Mouse (Mus musculus) left cerebral cortex, postnatal 10 days (tissue): ENCODE results near the gene Wdr70. TPM values are rescaled to one million over a fixed set of nuclear protein-coding genes. Genes with fewer than 3 reads are reported as not detected.

Experiments used
- DNase-seq, 2 experiments: peaks; one replicate each; pipeline ENCODE4 v3.0.0; 2021 to 2022; ENCODE audit warnings: low spot score in 2 of 2, mixed read lengths in 1 of 2; ENCODE audit errors: extremely low spot score in 1 of 2
- intact Hi-C: fragments of 180-260 bp; cut with DNase I; formaldehyde crosslinking; loops from one replicate; pipeline ENCODE4 v1.15.1; 2025
- total RNA-seq, 2 experiments: library from RNA; stranded (reverse); gene quantifications; 2 replicates each; pipeline ENCODE4 v1.2.3; 2021

Gene Wdr70
- total RNA-seq, 2 experiments from 2014 or later = 34.2 to 35.7 TPM

DNA sequence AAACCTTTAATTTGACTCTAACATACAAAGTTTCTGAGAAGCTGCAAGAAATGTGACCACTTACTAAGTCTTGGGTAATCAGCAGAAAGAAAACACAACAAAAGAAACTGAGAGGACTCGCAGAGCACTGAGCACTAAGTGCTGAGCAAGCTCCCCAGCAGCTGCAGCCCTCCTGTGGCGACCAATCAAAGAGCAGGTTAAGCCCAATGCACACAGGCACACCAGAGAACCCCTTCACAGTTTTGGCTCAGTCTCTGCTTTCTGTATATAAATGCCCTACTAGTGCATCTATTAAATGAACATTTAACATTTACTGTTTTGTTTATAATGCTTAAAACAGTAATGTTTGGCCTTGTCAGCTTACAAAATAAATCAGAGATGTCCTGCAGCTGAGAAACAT, 137.5 kb downstream of the Wdr70 start:
- DNase-seq = no peak
- intact Hi-C loops = no loop called here

DNA sequence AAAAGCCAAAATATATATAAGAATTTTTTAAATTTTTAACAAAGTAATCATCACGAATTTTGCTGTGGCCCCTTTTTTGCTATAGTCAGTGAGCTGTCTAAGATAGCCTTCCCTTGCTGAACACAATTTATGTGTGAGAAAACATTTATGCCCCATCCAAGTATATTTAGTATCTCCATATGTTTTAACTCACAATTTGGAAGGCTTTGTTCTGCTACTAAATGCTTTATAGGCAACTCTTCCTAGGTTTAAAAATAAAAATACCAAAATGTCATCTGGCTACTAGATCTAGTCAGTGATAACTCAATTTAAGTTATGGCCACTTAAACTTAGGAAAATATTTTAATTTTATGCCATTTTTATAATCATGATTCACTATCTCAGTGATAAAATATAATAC, 142.1 kb downstream of the Wdr70 start:
- intact Hi-C loops = no loop called here
- DNase-seq = no peak

DNA sequence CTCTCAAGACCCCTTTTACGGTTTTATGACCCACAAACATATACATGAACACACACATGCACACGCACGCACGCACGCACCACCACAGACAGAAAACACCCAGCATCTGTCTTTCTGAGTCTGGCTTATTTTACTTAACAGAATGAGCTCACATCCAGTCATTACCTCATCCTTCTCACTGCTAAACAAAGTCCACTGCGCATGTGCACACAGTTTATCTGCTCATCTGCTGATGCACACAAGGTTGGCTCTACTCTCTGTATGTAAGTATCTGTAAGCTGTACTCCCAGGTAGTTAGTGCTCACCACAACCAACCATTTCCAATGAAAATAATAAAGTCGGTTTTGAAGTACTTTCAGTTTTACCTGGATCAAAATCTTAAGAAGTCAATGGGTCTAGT, 148.4 kb downstream of the Wdr70 start:
- intact Hi-C loops = no loop called here
- DNase-seq = no peak

DNA sequence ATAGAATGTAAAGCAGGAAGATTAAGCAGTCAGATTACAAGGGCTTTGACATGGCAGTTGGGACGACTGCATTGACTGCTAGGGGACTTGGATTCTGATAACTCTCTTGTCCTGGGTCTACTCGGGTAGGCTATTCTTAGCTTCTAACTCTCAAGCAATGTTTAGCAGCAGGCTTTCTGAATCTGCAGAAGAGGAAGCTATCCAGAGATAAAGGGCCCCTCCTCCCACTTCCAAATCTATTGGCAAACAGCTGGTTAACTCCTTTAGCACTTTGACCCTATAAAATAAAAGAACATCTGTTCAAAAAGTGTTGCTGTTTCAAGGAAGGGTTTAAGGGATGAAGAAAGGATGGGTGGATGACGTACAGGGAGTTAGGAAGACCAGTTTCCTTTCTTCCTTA, 157.3 kb downstream of the Wdr70 start:
- intact Hi-C loops = no loop called here
- DNase-seq = no peak

DNA sequence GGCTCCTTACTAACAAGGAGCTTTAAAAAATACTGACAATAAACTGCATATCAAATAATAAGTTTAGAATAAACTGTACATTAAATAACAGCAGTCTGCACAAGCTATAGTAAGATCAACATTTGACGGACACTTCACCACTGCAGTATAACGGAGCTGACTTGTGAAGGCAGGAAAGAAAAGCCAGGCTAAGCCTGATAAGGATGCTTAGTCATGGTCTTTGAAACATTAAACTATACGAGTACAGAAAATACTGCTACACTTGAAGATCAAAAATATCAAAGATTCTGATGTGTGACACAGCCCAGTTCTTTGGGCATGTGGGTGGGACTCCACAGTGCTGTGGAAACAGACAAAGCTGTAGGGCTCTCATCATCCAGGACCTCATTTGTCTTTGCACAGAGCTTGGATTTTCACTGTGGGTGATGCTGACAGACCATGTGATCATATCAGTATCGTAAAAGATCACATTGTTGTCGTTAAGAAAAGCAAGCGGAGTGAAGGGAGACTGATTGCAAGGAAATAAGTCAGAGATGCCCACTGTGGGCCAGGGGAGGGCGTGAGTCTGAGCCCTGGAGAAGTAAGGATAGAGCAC, 163.3 kb downstream of the Wdr70 start:
- intact Hi-C loops = no loop called here
- DNase-seq = no peak

DNA sequence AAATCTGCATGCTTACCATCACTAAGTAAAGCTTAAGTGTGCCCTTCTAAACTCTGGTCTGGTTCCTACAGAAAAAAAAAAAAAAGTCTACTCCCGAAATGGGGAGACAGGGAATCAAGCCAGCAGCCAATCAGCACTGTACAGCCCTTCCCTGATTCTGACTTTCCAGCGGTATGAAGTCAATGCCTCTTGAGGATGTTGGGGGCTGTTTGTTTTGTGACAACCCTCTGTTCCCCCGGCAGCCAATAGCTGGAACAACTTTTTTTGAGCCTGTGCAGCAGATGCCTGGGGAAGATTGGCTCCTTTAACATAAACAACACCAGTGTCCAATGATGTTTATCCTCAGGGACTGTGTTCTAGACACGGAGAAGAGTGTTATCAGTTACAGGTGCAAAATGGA, 164.4 kb downstream of the Wdr70 start:
- intact Hi-C loops = no loop called here
- no peak for DNase-seq

DNA sequence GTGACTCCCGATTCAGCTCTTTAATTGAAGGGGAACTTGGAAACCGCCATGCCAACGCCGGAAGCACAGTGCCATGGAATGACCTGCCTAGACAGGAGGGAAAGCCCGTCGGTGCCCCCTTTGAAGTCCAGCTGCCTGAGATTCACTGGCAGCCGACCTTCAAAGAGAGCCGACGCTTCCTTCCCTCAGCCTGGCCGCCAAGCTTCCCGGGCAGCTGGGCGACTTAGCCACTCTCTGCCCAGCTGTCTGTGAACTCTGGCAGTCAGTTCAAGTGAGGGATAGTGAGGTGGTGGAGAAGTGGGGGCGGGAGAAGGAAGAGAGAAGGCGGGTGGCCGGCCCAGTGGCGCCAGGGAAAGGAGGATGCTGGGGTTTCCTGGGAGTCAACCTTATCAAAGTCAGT, 164.9 kb downstream of the Wdr70 start:
- intact Hi-C loops = no loop called here
- peak in 1 of 2 experiments; percentile 68 for DNase-seq

DNA sequence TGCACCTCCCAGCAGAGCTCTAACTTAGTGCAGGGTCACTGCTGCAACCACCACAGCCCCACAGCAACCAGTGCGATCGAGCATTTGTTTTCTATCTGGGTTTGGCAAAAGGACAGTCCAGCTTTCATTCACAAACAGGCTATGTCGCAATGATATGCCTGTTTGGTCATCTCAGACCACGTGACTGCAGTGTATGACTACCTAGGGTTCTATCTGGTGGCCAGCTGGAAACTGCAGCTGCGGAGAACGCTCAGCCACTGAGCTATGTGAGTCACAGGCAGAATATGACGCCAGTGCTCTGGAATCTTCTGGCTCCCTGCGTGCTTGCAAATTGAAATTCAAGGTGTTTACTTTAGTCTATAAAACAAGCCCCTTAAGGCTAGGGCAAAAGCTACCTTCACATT, 167.4 kb downstream of the Wdr70 start:
- intact Hi-C loops = no loop called here

DNA sequence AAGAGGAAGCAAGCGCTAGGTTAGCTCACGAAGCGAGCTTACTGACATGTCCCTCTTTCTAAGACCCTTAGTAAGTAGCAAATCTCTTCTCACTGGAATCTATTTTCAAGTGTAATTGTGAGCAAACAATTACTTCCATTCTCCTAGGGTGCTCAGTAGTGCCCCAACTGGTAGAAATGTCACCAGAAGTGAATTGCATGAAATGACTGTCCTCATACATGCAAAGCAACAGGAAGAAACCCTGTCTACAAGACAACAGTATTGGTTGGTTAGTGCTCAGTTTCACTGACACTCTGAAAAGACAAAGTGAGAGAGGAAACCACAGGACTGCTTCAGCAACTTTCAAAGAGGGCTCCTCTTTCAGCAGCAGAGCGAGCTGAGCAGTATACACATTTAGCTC, 173.6 kb downstream of the Wdr70 start:
- DNase-seq = no peak
- intact Hi-C loops = no loop called here

More for the DNA sequence above, 167.4 kb downstream of the Wdr70 start:
- peak in 1 of 2 experiments; percentile 39 for DNase-seq

DNA sequence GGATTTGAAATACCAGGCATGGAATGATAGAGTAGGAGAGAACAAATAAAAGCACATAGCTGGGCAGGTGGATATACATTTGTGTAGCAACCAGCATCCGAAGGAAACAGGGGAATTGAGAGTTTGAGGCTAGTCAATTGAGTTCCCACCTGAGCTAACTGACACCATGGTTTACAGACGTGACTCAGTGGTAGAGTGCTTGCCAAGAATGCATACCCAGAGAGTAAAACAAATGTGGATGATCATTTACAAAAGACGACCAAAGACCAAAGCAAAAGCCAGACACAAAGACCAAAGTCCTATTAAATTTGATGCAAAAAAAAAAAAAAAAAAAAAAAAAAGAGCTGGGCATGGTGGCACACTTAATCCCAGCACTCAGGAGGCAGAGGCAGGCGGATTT, 175.7 kb downstream of the Wdr70 start:
- intact Hi-C loops = no loop called here
- DNase-seq = no peak

DNA sequence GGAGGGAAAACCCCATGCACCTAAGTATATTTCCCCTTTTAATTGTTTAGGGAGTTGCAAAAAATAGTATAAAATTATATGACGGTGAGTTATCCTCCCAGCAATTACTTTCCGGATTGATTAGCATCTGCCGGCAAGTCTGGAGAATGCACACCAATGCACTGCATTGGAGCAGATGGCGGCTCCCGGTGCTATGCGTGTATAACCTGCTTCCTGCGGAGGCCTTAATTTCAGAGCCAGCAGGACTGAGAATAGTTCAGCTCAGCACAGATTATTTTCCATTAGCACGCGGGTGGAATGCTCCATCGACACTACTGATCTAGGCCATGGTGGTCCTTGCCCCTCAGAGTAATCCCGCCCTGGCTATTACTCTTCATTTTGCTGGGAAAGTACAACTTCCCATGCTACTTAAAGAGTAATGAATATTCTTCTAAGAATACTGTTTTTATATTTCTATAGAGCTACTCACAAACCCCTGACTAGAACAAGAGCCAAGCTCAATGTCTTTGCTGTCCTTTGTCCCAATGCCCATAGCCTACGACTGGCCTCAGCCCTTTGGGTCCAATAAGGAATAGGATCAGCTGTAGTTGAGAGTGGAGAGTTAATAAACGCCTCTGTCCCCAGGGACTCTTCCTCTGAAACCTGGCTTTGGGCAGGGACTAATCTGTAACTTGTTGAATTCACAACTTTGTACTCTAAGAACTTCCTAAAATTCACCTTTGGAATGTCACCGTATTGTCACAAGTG, 176.5 kb downstream of the Wdr70 start:
- intact Hi-C loops = no loop called here
- no peak for DNase-seq

DNA sequence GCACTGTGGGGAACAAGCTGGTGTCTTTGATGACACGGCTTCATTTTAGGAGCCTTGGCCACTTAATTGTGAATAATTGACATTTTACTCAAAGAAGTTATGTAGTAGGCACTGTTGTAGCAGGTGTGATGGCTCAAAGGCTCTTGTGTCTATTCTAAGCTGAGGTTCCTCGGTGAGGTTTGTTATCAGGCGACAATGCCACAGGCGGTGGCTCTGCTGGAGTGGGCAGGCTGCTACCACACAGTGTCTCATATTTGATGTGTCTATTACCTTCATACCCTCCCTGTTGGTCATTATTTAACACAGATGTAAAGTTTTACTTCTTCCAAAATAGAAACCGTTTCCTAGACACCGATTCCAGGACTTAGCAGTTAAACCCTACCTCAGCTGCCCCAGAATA, 177.9 kb downstream of the Wdr70 start:
- DNase-seq = no peak
- intact Hi-C loops = no loop called here

DNA sequence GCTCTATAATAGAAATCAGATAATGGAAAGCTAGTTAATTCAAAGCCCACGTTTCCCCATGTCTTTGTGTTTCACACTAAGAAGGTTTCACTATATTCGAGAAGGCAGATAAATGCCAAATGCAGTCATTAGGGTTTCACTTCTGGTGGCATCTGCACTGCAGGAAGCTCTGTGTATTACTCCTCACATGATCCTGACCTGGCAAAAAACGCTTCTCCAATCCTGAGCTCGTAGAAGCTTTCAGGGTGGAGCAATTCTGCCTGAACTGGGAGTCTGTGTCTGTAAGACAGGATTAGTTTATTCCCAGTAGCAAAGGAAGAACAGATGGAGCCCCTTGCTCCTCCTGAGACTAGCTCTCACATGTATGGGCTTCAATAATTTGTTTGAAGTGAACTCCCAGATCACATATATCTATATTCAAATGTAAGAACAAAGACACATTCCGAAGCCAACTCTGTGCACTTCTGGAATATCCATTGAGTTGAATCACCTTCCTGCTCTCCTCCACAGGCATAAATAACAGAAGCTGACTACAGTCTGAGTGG, 192.4 kb downstream of the Wdr70 start:
- no peak for DNase-seq
- intact Hi-C loops = no loop called here

DNA sequence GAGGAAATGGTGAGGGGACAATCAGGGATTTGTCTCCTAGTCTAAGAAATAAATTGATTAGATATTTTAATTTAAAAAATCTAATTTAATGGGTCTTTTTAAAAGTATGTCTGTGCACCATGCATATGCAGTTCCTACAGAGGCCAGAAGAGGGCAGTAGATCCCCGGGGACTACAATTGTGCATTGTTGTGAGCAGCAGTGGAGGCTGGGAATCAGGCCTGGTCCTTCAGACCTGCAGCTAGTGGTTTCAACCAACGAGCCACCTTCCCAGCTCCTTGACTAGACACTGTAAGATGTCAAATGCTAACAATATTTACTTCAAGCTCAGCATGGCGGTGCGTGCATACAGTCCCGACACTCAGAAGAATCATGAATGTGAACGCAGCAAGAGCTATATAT, 199.7 kb downstream of the Wdr70 start:
- intact Hi-C loops = no loop called here
- DNase-seq = no peak

DNA sequence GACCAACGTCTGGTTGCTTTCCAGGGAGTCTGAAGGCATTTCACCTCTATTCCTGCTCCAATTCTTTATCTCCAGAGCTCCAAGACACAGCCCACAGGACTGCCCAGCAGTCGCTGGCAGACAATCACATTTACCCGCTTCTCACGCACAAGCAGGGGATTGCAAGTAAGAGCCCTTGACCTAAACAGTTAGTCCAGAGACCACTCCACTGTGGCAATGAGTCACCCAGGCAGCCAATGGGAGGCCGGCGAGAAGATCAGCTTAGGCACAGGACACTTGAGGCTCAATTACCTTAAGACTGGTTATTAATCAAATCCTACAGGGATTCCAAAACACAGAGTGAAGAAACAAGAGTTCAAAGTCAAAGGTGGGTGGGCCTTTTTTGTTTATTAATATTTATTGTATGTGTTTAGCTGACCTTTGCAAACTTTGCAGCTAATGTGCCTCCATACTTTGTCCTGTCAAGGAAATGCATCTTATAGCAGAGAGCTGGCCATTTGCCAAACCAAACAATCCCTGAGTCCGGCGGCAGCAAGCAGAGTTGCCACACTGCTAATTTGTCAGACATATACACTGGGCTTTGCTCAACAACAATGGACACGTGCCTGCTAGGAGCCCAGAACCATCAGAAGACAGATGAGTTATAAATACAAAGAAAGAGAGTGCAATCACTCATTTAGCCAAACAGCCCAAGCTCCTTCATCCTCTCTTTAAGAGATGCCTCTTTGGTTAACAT, 207.3 kb downstream of the Wdr70 start:
- intact Hi-C loops = no loop called here
- no peak for DNase-seq

DNA sequence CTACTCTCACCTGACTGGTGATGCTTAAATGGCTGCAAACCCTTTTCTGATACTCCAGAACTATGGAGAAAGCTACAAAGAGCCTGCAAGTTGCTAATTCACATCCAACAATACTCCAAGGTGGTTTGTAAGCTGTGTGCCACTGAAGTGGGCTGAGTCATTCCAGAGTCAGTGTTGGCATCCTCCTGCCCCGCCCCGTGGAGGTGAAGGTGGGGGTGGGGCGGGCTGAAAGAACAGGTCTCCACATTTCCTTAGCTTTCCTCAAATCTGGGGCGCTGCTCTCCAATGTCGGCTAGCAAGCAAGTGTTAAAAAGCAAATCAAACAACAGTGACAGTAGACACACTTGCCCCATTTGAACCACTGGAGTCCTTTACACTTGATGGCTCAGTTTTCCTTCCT, 208.7 kb downstream of the Wdr70 start:
- intact Hi-C loops = no loop called here
- DNase-seq = no peak

DNA sequence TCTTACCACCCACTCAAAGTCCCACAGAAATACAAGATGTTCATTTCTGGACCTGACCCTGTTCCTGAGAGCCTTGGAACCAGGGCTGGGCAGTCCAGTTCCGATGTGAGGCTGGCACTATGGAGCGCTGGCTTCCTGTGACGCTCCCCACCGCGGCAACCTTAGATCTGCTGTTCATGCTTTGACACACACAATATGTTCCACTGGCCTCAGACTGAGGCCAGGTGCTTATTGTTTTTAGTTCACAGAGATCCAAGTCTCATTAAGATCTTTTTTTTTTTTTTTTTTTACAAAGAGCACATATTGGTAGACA, 209.7 kb downstream of the Wdr70 start:
- intact Hi-C loops = no loop called here
- no peak for DNase-seq

DNA sequence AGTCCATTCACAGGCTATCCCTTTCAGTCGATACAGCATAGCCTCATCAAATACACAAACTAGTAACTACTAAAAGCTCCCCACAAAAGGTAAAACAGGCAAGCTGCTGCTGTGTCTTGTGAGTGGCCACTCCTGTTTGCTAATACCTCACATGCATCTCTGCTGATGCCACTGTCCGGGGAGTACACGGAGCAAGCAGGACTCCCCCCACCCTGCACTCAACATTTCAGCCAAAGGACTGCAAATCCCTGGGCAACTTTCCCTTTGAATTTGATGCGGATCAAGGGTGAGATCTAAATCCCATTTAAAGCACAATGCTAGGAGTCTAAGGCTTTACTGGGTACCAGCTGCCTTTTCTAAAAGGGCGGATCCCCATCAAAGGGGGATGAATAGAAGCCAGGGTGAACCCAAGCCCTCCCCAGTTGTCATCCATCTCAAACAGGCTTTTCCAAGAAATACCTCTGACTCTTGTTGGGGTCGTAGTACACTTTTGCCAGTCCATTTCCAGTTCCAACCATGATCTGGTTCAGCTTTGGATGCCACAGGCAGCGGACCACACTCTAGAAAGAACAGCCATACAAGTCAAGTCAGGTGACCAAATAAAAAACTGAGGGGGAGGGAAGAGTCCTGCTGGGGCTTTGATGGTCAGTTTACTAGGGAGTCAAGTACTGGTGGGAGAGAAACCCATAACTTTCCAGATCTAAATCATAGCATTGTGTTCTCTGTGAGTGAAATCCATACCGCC, 210.2 kb downstream of the Wdr70 start:
- intact Hi-C loops = no loop called here
- no peak for DNase-seq

DNA sequence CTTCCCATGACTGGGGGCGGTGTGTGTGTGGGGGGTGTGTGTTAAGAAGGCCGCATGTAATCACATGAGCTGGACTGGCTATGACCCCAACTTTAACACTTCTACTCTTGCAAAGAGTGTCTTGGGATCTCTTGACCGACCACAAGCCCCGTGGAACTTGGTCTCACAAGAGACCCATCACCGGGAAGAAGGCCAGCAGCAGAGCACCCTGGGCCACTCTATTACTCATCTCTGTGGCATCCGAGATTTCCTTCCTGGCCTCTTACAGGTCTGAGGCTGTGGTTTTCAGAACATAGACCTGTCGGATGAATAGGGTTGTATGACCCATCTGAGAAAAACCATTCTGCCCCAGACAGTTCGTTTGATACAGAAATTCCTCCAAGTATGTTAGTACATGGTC, 212.4 kb downstream of the Wdr70 start:
- DNase-seq = no peak
- intact Hi-C loops = no loop called here
